Mouse (Mus musculus): ENCODE data around the gene Pik3cg.

- TF ChIP-seq FLI1 (IDR thresholded peaks at IDR 0.05; ENCODE audit: low read length) (no peak), GATA1 (IDR thresholded peaks at IDR 0.05; ENCODE audit: borderline replicate concordance, low read length) (no peak)
Observed at GRCm38 (mm10) chr12:32201932-32202331, 6.5 kb downstream of the Pik3cg start.

Measured in megakaryocyte, embryonic 14.5 days (primary cell).